Mouse (Mus musculus) erythroblast, embryonic 14.5 days (primary cell): ENCODE results near the gene S100a1. TPM values are rescaled to one million over a fixed set of nuclear protein-coding genes. Genes with fewer than 3 reads are reported as not detected.
A peak's percentile ranks its signal among the peaks of the same experiment; 100 is the strongest.

Source experiments
- H3K27me3 ChIP-seq: 2 replicates; pipeline ENCODE4 v1.6.1; 2012; ENCODE audit warnings: inconsistent platforms; ENCODE audit not compliant: control insufficient read depth
- H3K36me3 ChIP-seq: 2 replicates; pipeline ENCODE4 v1.6.1; 2012; ENCODE audit warnings: mild to moderate bottlenecking, inconsistent platforms; ENCODE audit not compliant: control insufficient read depth
- H3K4me1 ChIP-seq: 2 replicates; pipeline ENCODE4 v1.6.1; 2012; ENCODE audit warnings: inconsistent platforms; ENCODE audit not compliant: control insufficient read depth
- H3K4me3 ChIP-seq: replicated peaks from 2 replicates; pipeline ENCODE3; 2012; ENCODE audit warnings: moderate library complexity, mild to moderate bottlenecking, inconsistent platforms
- H3K9me3 ChIP-seq: 2 replicates; pipeline ENCODE4 v1.6.1; 2012; ENCODE audit warnings: low read length, inconsistent platforms, mixed read lengths; ENCODE audit not compliant: control insufficient read depth
- GATA1 ChIP-seq: IDR thresholded peaks from 2 replicates; pipeline ENCODE4 v1.6.1; 2012; ENCODE audit warnings: low read length, inconsistent platforms, mixed read lengths
- TAL1 ChIP-seq: IDR thresholded peaks from 3 replicates; pipeline ENCODE4 v1.6.1; 2012; ENCODE audit warnings: low read length, inconsistent platforms, mixed read lengths
- polyA plus RNA-seq: library from polyadenylated mRNA; stranded (reverse); fragments of >175 nt; gene quantifications from 2 replicates; pipeline ENCODE4 v1.2.3, GENCODE M21; 2012

Gene S100a1
- polyA plus RNA-seq, result 0.15 and 0.23 TPM in 2 replicates

DNA sequence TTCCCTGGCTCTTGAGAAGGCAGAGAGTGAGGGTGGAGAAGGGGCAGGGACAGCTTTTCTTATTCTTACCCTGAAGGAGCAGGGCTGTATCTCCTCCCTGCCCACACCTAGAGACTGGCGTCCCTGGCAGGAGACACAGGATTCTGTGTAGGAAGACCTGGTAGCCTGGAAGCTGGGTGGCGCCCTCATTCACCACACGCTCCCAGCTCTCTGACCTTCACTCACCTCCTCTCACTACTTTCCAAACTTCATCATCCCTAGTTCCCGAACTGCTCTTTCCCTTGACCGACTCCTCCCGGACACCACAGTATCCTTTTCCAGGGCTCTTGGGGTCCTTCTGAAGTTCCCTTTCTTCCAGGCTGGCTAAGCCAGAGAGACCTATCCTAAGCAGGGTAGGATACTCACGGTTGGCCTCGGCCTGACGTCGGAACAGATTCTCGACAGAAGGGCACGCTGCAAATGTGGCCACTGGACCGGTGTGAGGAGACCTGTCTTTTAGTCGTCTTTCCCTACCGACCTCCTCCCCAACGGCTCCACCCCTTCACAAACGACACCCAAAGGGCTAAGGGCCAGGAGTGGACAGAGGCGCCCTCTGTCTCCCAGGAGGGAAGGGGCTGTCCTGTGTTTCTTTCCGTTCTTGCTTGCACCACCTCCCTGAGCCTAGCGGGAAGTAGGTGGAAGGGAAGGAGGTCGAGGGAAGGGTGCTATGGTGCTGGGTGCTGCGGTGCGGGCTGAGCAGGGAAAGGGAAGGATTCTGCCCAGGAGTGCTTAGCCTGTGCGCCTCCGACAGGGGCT is at the start of gene S100a1, which contains the start of gene S100a13:
Gene S100a1, minus strand, starts transcription at position 597 of the 795 bp plus-strand sequence.
Gene S100a13, plus strand, starts transcription at position 640 of the 795 bp plus-strand sequence.
- Histone ChIP-seq H3K27me3 (peaks cover 12% of the 10 kb centered on the region), H3K4me1 (peaks cover 34% of the 10 kb centered on the region)

DNA sequence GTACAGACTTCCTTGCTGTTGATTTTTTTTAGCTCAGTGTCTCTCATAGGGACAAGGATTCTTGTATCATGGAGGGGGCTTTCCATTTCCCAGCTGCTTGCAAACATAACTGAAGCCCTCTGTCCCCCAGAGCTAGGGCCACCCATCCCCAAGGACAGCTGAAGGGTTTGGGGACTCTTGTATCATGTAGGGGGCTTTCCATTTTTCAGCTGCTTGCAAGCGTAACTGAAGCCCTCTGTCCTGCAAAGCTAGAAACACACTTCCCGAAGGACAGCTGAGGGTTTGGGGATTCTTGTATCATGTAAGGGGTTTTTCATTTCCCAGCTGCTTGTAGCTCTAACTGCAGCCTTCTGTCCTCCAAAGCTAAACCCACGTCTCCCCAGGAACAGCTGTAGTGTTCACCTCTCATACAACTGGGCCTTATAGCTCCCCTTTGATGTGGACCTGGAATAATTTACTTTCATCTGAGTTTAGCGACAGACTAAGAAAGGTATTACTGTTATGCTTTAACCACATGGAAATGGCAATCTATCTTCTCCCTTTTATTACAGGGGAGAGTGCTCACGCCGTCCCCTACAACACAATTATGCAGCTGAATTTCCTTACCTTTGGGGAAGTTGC is 45.9 kb upstream of the S100a1 start, which contains the start of gene S100a3:
Gene S100a3, plus strand, starts transcription at position 571 of the 621 bp plus-strand sequence.
- H3K4me1 ChIP-seq, result no peaks in the 10 kb centered on the region
- no peaks in the 10 kb centered on the region for H3K9me3 ChIP-seq
- no peaks in the 10 kb centered on the region for H3K27me3 ChIP-seq
- no peak within 1 kb of the TSS for H3K4me3 ChIP-seq
- H3K36me3 ChIP-seq, result no peaks in the 10 kb centered on the region
- TF ChIP-seq TAL1, result no peak
- no peak for TF ChIP-seq GATA1

More for the DNA sequence above, at the start of gene S100a1, which contains the start of gene S100a13:
- Histone ChIP-seq H3K9me3 (no peaks in the 10 kb centered on the region), H3K4me3 (peak within 1 kb of the TSS; percentile 63), H3K36me3 (peaks cover 6% of the 10 kb centered on the region)
- no peak for TF ChIP-seq TAL1
- TF ChIP-seq GATA1, result no peak

DNA sequence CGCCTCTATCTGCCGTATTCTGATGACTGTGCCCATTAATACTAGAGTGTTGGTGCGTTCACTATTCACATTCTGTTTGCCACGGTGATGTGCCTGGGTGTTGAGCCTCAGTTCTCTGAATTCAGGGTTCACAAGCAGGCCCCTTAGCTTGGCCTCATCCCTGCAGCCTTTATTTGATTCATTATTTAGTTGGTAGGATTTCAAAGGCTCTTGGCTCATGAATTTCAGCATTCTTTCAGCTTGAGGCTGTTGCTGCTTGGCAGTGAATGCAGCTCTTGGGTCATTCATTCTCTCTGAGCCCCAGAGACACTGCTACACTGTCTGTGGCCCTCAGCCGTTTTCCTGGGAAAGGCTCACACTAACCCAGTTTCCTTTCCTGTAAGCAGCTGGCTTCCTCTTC is 41.8 kb upstream of the S100a1 start:
- H3K27me3 ChIP-seq, result no peaks in the 10 kb centered on the region
- no peaks in the 10 kb centered on the region for H3K4me1 ChIP-seq
- no peaks in the 10 kb centered on the region for H3K36me3 ChIP-seq
- no peak overlapping the region for H3K4me3 ChIP-seq
- TF ChIP-seq TAL1, result no peak
- TF ChIP-seq GATA1, result no peak
- no peaks in the 10 kb centered on the region for H3K9me3 ChIP-seq

DNA sequence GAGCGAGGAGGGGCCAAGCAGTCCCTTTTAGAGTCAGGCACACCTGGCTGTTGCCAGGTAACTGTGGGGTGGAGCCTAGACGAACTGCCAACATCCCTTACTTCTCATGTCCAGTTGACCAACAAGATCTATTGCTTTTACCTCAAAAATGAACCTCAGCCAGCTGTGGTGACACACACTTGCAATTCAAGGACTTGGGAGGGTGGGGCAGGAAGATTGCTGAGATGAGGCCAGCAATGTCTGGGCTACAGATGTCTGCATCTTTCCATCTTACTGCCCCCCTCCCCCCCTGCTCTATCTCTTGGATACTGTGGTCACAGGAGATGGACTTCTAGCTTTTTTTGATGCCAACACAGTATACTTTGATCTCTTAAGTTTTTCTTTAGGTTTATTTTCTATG is 38.0 kb upstream of the S100a1 start:
- Histone ChIP-seq H3K4me3 (no peak overlapping the region), H3K27me3 (no peaks in the 10 kb centered on the region), H3K9me3 (no peaks in the 10 kb centered on the region), H3K4me1 (no peaks in the 10 kb centered on the region), H3K36me3 (no peaks in the 10 kb centered on the region)
- TF ChIP-seq GATA1, result no peak
- no peak for TF ChIP-seq TAL1

DNA sequence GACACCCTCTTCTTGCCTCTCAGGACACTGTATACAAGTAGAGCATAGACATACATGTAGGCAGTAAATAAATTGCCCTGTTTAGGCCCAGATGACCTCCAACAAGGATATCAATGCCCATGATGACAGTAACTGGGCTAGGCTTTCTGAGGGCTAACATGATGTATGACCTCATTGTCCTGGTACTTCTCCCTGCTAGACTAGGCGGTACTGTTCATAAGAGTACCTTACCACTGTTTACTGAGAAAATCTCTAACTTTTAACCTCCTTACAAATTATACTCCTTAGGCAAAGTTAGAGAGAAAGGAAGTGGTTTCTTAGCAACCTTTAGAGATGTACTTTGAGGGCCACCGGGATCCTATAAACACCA is 36.2 kb upstream of the S100a1 start:
- Histone ChIP-seq H3K9me3 (no peaks in the 10 kb centered on the region), H3K27me3 (no peaks in the 10 kb centered on the region)

DNA sequence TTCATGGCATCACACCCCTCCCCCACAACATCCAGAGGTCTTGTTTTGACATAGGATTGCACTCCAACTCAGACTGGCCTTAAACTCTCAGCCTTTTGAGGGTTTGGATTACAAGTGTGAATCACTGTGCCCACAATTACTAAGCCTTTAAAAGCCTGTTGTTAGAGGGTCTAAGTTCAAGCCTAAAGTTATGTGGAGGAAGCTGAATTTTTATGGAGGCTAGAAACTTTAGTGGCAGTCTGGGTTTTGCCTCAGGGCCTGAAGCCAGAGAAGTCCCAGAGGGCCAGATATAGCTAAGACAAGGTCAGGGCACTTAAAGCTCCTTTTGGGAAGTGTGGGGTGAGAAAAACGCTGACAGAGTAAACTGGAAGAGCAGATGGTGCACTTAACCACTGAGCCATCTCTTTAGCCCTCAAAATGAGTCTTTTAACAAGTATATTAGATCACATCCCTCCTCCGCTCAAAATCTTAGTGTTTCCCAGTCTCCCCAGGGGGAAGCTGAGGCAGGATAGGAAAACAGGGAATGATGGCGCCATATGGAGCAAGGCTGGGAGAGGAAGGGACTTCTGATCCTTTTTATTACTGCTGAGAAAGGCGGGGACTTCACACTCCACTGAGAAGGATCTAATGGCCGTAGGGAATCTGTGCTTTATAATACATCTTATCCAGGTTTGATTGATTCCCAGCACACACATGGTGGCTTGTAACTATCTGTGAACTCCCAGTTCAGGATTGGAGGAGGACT is 35.7 kb upstream of the S100a1 start:
- no peak overlapping the region for H3K4me3 ChIP-seq
- TF ChIP-seq GATA1 (no peak), TAL1 (no peak)
- no peaks in the 10 kb centered on the region for H3K27me3 ChIP-seq
- H3K4me1 ChIP-seq, result no peaks in the 10 kb centered on the region
- H3K36me3 ChIP-seq, result no peaks in the 10 kb centered on the region
- H3K9me3 ChIP-seq, result no peaks in the 10 kb centered on the region

More for the DNA sequence above, 36.2 kb upstream of the S100a1 start:
- no peak overlapping the region for H3K4me3 ChIP-seq
- H3K4me1 ChIP-seq, result no peaks in the 10 kb centered on the region
- TF ChIP-seq GATA1 (no peak), TAL1 (no peak)
- no peaks in the 10 kb centered on the region for H3K36me3 ChIP-seq

DNA sequence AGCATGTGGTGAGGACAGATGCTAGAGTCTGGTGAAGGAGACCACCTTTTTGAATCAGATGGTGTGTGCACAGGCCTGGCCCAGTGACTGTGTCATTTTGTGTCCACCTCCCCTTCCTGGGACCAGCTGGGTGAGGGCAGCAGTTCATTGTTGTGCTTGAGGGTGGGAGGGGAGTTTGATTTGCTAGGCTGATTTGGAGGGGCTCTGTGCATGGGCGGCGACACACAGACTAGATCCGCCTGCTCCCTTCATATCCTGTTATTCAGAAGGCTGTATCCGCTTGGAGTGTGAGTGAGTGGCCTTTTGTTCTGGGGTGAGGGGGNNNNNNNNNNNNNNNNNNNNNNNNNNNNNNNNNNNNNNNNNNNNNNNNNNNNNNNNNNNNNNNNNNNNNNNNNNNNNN is 26.7 kb upstream of the S100a1 start:
- no peaks in the 10 kb centered on the region for H3K4me1 ChIP-seq
- H3K4me3 ChIP-seq, result no peak overlapping the region
- H3K9me3 ChIP-seq, result no peaks in the 10 kb centered on the region
- TF ChIP-seq GATA1 (no peak), TAL1 (no peak)
- no peaks in the 10 kb centered on the region for H3K27me3 ChIP-seq
- no peaks in the 10 kb centered on the region for H3K36me3 ChIP-seq

DNA sequence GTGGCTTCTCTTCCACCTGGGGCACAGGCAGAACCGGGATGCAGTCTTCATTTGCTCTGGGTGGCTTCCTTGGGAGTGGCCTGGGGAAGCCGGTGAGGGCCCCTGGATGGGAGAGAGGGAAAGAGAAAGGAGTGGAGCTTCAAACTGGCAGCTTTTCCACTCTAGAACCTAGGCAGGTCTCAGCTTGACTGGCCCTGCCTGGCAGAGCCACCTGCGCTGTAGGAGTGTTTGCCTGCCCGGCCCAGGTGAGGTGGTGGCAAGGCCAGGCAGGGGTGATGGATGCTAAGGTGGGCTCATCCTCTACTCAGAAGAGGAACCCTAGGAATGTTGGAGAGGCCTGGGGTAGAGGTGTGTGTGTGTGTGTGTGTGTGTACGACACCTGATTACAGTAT is 23.7 kb upstream of the S100a1 start:
- no peaks in the 10 kb centered on the region for H3K9me3 ChIP-seq
- H3K27me3 ChIP-seq, result no peaks in the 10 kb centered on the region
- H3K36me3 ChIP-seq, result no peaks in the 10 kb centered on the region
- TF ChIP-seq TAL1 (no peak), GATA1 (no peak)
- H3K4me1 ChIP-seq, result no peaks in the 10 kb centered on the region
- H3K4me3 ChIP-seq, result peak overlapping the region; percentile 32
